Mouse (Mus musculus) stomach, postnatal 0 days (tissue): ENCODE results near the gene Hist4h4. TPM values are rescaled to one million over a fixed set of nuclear protein-coding genes. Genes with fewer than 3 reads are reported as not detected.
"Not testable (repeated sequence)": the region's sequence is repeated elsewhere in the genome, so short reads cannot be mapped to it uniquely, and the experiment has no call there.

Experiments used
- ATAC-seq: fragments of 200-750 bp; cut with Nextera tagmentation; 2 replicates; pipeline ENCODE4 v1.8.0; 2017; ENCODE audit not compliant: low FRiP score, low TSS enrichment
- DNase-seq: peaks from one replicate; pipeline ENCODE4 v3.0.0-alpha.2; 2016; ENCODE audit warnings: low spot score
- H3K27ac ChIP-seq: fragments of 300-500 bp; sonication (generic); replicated peaks from 2 replicates; pipeline ENCODE4 v1.5.1; 2014; ENCODE audit warnings: mild to moderate bottlenecking, control low read depth
- H3K27me3 ChIP-seq: fragments of 300-500 bp; sonication (generic); 2 replicates; pipeline ENCODE4 v1.6.1; 2014; ENCODE audit warnings: low read length; ENCODE audit not compliant: control insufficient read depth, insufficient read depth
- H3K36me3 ChIP-seq: fragments of 300-500 bp; sonication (generic); 2 replicates; pipeline ENCODE4 v1.6.1; 2014; ENCODE audit warnings: low read length, mixed read lengths; ENCODE audit not compliant: control insufficient read depth, insufficient read depth
- H3K4me1 ChIP-seq: fragments of 300-500 bp; sonication (generic); replicated peaks from 2 replicates; pipeline ENCODE4 v1.6.1; 2014; ENCODE audit warnings: antibody characterized with exemption; ENCODE audit not compliant: control insufficient read depth, insufficient read depth
- H3K4me2 ChIP-seq: fragments of 300-500 bp; sonication (generic); replicated peaks from 2 replicates; pipeline ENCODE4 v1.6.1; 2014; ENCODE audit warnings: low read depth, mild to moderate bottlenecking, control low read depth, moderate library complexity
- H3K4me3 ChIP-seq: fragments of 300-500 bp; sonication (generic); 2 replicates; pipeline ENCODE4 v1.5.1; 2014; ENCODE audit warnings: low read depth, low read length, control low read depth
- H3K9ac ChIP-seq: fragments of 300-500 bp; sonication (generic); 2 replicates; pipeline ENCODE4 v1.6.1; 2014; ENCODE audit warnings: mild to moderate bottlenecking, low read length, control low read depth, mixed read lengths
- H3K9me3 ChIP-seq: fragments of 300-500 bp; sonication (generic); 2 replicates; pipeline ENCODE4 v1.6.1; 2016; ENCODE audit warnings: low read length; ENCODE audit not compliant: control insufficient read depth
- CTCF ChIP-seq: IDR thresholded peaks from 2 replicates; pipeline ENCODE4 v1.5.1; 2016; ENCODE audit warnings: antibody characterized with exemption, low read depth, mild to moderate bottlenecking, moderate library complexity
- EP300 ChIP-seq: optimal IDR thresholded peaks from 2 replicates; pipeline ENCODE3; 2016; ENCODE audit warnings: antibody characterized with exemption
- WGBS: fragments of 180-500 bp; shearing (Covaris S2); extraction: QIAGEN DNeasy Blood & Tissue Kit; methylation state at CpG from one replicate; pipeline ENCODE4 v1.1.7; 2014; 5-methylcytosine and 5-hydroxymethylcytosine counted together
- polyA plus RNA-seq: library from polyadenylated mRNA; unstranded; fragments of >200 nt; fragmentation: Nextera tagmentation; extraction: Ambion mirVana; gene quantifications from 2 replicates; pipeline ENCODE4 v1.2.1, GENCODE M21; 2015

The Hist4h4 gene
- polyA plus RNA-seq, 1 experiment from 2014 or later: 0.68 TPM

DNA sequence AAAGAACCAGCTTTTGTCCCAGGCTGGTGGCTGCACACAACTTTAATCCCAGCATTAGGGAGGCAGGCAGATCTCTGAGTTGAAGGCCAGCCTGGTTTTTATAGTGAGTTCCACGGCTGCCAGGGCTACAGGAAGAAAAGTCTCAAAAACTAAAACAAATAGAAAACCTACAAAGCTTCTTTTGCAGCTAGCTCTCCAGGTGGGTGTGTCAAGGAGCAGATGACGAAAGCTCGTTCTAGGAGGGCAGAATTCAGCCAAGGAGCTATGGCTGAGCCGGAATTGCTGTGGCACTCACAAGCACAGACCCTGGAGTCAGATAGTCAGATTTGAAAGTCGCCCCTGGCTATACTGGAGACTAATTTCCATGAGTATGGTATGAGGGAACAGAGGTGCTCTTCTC is 2.6 kb upstream of the Hist4h4 start:
- no peaks in the 10 kb centered on the region for H3K9me3 ChIP-seq
- H3K4me2 ChIP-seq: peak overlapping the region; percentile 57; the same call in 1 of the 2 replicates
- H3K27ac ChIP-seq: peak overlapping the region; percentile 89
- no peak for TF ChIP-seq EP300
- no peak for TF ChIP-seq CTCF
- no peaks in the 10 kb centered on the region for H3K36me3 ChIP-seq
- H3K27me3 ChIP-seq: no peaks in the 10 kb centered on the region
- H3K9ac ChIP-seq: no peak overlapping the region; the same call in 1 of the 2 replicates
- WGBS: 59% methylated on average over 5 of the region's 5 CpGs
- ATAC-seq (no peak), DNase-seq (peak; percentile 60)
- H3K4me3 ChIP-seq: no peak overlapping the region
- H3K4me1 ChIP-seq: no peaks in the 10 kb centered on the region; the same call in 1 of the 2 replicates

- no peak overlapping the region for H3K4me2 ChIP-seq
- H3K36me3 ChIP-seq: no peaks in the 10 kb centered on the region
- no peak overlapping the region for H3K4me3 ChIP-seq
- H3K27ac ChIP-seq: no peak overlapping the region; the same call in 1 of the 2 replicates
- no peak for ATAC-seq
- DNase-seq: no peak
- H3K9ac ChIP-seq: no peak overlapping the region
- H3K9me3 ChIP-seq: no peaks in the 10 kb centered on the region
- WGBS: 65% methylated on average over 1 of the region's 1 CpGs
- H3K4me1 ChIP-seq: no peaks in the 10 kb centered on the region
- no peak for TF ChIP-seq EP300
- TF ChIP-seq CTCF: no peak
- H3K27me3 ChIP-seq: no peaks in the 10 kb centered on the region
Measured at GRCm38 (mm10) chr6:136805409-136805775, 1.2 kb upstream of the Hist4h4 start.

GRCm38 (mm10) chr6:136804705-136805408 is 642 bp upstream of the Hist4h4 start:
- Histone ChIP-seq H3K27me3 (no peaks in the 10 kb centered on the region), H3K4me2 (peak overlapping the region; percentile 96), H3K36me3 (no peaks in the 10 kb centered on the region), H3K9me3 (no peaks in the 10 kb centered on the region), H3K4me3 (peak overlapping the region; percentile 80), H3K4me1 (no peaks in the 10 kb centered on the region), H3K27ac (peak overlapping the region; percentile 100), H3K9ac (no peak overlapping the region; the same call in 1 of the 2 replicates)
- WGBS: 19% methylated on average over 9 of the region's 9 CpGs
- DNase-seq (no peak), ATAC-seq (no peak)
- TF ChIP-seq EP300 (no peak), CTCF (no peak)

GRCm38 (mm10) chr6:136803093-136803738 is 999 bp downstream of the Hist4h4 start:
- ATAC-seq (no peak), DNase-seq (no peak)
- 14% methylated on average over 12 of the region's 12 CpGs for WGBS
- Histone ChIP-seq H3K9me3 (no peaks in the 10 kb centered on the region), H3K4me1 (no peaks in the 10 kb centered on the region), H3K9ac (peak overlapping the region; percentile 94), H3K36me3 (no peaks in the 10 kb centered on the region), H3K4me3 (peak overlapping the region; percentile 80), H3K27ac (peak overlapping the region; percentile 100), H3K4me2 (peak overlapping the region; percentile 96), H3K27me3 (no peaks in the 10 kb centered on the region)
- no peak for TF ChIP-seq EP300
- no peak for TF ChIP-seq CTCF

DNA sequence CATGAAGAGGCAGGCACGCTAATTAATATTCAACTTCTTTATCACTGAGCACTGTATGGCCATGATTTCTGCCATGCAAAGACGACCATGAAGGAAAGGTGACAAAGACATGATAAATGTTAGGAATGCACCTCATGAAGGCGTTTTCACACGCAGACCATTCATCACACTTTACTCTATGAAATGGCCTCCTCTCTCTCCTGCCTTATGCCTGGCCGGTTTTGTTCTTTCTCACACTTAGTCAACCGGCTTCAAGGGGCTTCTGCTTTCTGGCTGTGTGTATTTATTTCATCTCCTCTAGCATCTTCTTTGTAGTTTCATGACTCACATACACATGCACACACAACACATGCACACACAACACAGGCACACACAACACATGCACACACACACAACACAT is 2.9 kb downstream of the Hist4h4 start:
- DNase-seq (no peak), ATAC-seq (no peak)
- Histone ChIP-seq H3K4me1 (no peaks in the 10 kb centered on the region), H3K4me2 (no peak overlapping the region), H3K27ac (no peak overlapping the region), H3K9me3 (no peaks in the 10 kb centered on the region), H3K27me3 (no peaks in the 10 kb centered on the region), H3K9ac (no peak overlapping the region), H3K36me3 (no peaks in the 10 kb centered on the region), H3K4me3 (no peak overlapping the region)
- WGBS: 60% methylated on average over 6 of the region's 6 CpGs
- TF ChIP-seq EP300 (no peak), CTCF (no peak)

DNA sequence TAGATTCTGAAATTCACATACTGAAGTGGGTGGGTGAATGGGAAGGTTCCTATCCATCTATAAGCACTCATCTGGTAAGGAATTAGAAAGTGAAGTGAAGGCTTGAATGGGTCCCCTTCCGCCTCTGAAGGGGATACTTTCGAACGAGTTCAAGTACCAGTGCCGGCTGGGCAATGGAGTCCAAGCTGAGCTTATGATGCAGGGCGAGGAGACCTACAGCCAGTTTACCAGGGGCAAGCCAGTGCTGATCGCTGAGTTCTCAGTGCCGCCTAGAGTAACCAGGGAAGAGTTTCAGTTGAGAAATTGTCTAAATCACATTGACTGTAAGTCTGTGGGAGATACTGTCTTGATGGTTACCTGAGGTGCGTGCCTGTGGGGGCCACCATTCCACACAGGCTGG is 3.5 kb downstream of the Hist4h4 start:
- Histone ChIP-seq H3K9me3 (no peaks in the 10 kb centered on the region), H3K4me3 (no peak overlapping the region), H3K9ac (no peak overlapping the region), H3K27me3 (no peaks in the 10 kb centered on the region), H3K4me2 (no peak overlapping the region), H3K4me1 (no peaks in the 10 kb centered on the region), H3K36me3 (no peaks in the 10 kb centered on the region), H3K27ac (no peak overlapping the region)
- no peak for DNase-seq
- no peak for TF ChIP-seq CTCF
- no peak for TF ChIP-seq EP300
- 87% methylated on average over 8 of the region's 8 CpGs for WGBS
- no peak for ATAC-seq

- not testable (repeated sequence) for H3K4me2 ChIP-seq, H3K9ac ChIP-seq, H3K27me3 ChIP-seq, H3K27ac ChIP-seq, H3K4me3 ChIP-seq, DNase-seq, H3K36me3 ChIP-seq, H3K4me1 ChIP-seq, H3K9me3 ChIP-seq
- ATAC-seq: 0 out of 2 replicates have a peak, but pooled peaks have one; percentile 24
- 78% methylated on average over 3 of the region's 3 CpGs for WGBS
Measured at GRCm38 (mm10) chr6:136797874-136798693, 6.1 kb downstream of the Hist4h4 start.
